Mouse (Mus musculus): ENCODE measurements at regions not wholly inside any gene's neighbourhood (a gene's known extent, or its start where the extent isn't known, plus 50 kb on each side); places are given as distances from the start of the nearest gene placed in this dataset.
"Not testable (repeated sequence)": the region's sequence is repeated elsewhere in the genome, so short reads cannot be mapped to it uniquely, and the experiment has no call there.

- H3K4me3 ChIP-seq (ENCODE audit: insufficient read depth, low read length) = no peak overlapping the region
- TF ChIP-seq CTCF (IDR thresholded peaks at IDR 0.05; ENCODE audit: low read depth, low read length) (no peak), POLR2A (IDR thresholded peaks at IDR 0.05; ENCODE audit: borderline replicate concordance, low read depth, low read length) (no peak)
- H3K27ac ChIP-seq (ENCODE audit: insufficient read depth, low read depth, low read length) = no peak overlapping the region
- no peaks in the 10 kb centered on the region for H3K4me1 ChIP-seq (ENCODE audit: control insufficient read depth, insufficient read depth, low read length)
These were observed 223.6 kb upstream of the Egfl6 start for GRCm38 (mm10) chrX:166809165-166809564.

- Histone ChIP-seq H3K4me3 (ENCODE audit: insufficient read depth, low read length) (no peak overlapping the region), H3K27ac (ENCODE audit: insufficient read depth, low read depth, low read length) (no peak overlapping the region)
- TF ChIP-seq POLR2A (IDR thresholded peaks at IDR 0.05; ENCODE audit: borderline replicate concordance, low read depth, low read length) = no peak
- TF ChIP-seq CTCF (IDR thresholded peaks at IDR 0.05; ENCODE audit: low read depth, low read length) = no peak
These were observed 222.7 kb upstream of the Egfl6 start for GRCm38 (mm10) chrX:166808207-166808606.

GRCm38 (mm10) chrX:166805957-166806356 lies 220.4 kb upstream of the Egfl6 start:
- no peak overlapping the region for H3K27ac ChIP-seq (ENCODE audit: insufficient read depth, low read depth, low read length)

More at GRCm38 (mm10) chrX:166808207-166808606, 222.7 kb upstream of the Egfl6 start:
- no peaks in the 10 kb centered on the region for H3K4me1 ChIP-seq (ENCODE audit: control insufficient read depth, insufficient read depth, low read length)

GRCm38 (mm10) chrX:166805480-166805879 lies 220.0 kb upstream of the Egfl6 start:
- H3K4me3 ChIP-seq (ENCODE audit: insufficient read depth, low read length) = no peak overlapping the region
- H3K4me1 ChIP-seq (ENCODE audit: control insufficient read depth, insufficient read depth, low read length) = no peaks in the 10 kb centered on the region
- no peak for TF ChIP-seq POLR2A (IDR thresholded peaks at IDR 0.05; ENCODE audit: borderline replicate concordance, low read depth, low read length)
- TF ChIP-seq CTCF (IDR thresholded peaks at IDR 0.05; ENCODE audit: low read depth, low read length) = no peak
- no peak overlapping the region for H3K27ac ChIP-seq (ENCODE audit: insufficient read depth, low read depth, low read length)

More at GRCm38 (mm10) chrX:166805957-166806356, 220.4 kb upstream of the Egfl6 start:
- no peaks in the 10 kb centered on the region for H3K4me1 ChIP-seq (ENCODE audit: control insufficient read depth, insufficient read depth, low read length)
- TF ChIP-seq CTCF (IDR thresholded peaks at IDR 0.05; ENCODE audit: low read depth, low read length) (no peak), POLR2A (IDR thresholded peaks at IDR 0.05; ENCODE audit: borderline replicate concordance, low read depth, low read length) (no peak)
- H3K4me3 ChIP-seq (ENCODE audit: insufficient read depth, low read length) = no peak overlapping the region

- no peaks in the 10 kb centered on the region for H3K4me1 ChIP-seq (ENCODE audit: control insufficient read depth, insufficient read depth, low read length)
- no peak overlapping the region for H3K27ac ChIP-seq (ENCODE audit: insufficient read depth, low read depth, low read length)
- H3K4me3 ChIP-seq (ENCODE audit: insufficient read depth, low read length) = no peak overlapping the region
- no peak for TF ChIP-seq CTCF (IDR thresholded peaks at IDR 0.05; ENCODE audit: low read depth, low read length)
- no peak for TF ChIP-seq POLR2A (IDR thresholded peaks at IDR 0.05; ENCODE audit: borderline replicate concordance, low read depth, low read length)
These were observed 217.7 kb upstream of the Egfl6 start for GRCm38 (mm10) chrX:166803246-166803645.

GRCm38 (mm10) chrX:166801017-166801416 lies 215.5 kb upstream of the Egfl6 start:
- TF ChIP-seq POLR2A (IDR thresholded peaks at IDR 0.05; ENCODE audit: borderline replicate concordance, low read depth, low read length) = no peak
- no peak for TF ChIP-seq CTCF (IDR thresholded peaks at IDR 0.05; ENCODE audit: low read depth, low read length)
- Histone ChIP-seq H3K4me1 (ENCODE audit: control insufficient read depth, insufficient read depth, low read length) (no peaks in the 10 kb centered on the region), H3K4me3 (ENCODE audit: insufficient read depth, low read length) (no peak overlapping the region), H3K27ac (ENCODE audit: insufficient read depth, low read depth, low read length) (no peak overlapping the region)

- no peak for TF ChIP-seq CTCF (IDR thresholded peaks at IDR 0.05; ENCODE audit: low read depth, low read length)
- no peak for TF ChIP-seq POLR2A (IDR thresholded peaks at IDR 0.05; ENCODE audit: borderline replicate concordance, low read depth, low read length)
- H3K4me1 ChIP-seq (ENCODE audit: control insufficient read depth, insufficient read depth, low read length) = no peaks in the 10 kb centered on the region
- no peak overlapping the region for H3K4me3 ChIP-seq (ENCODE audit: insufficient read depth, low read length)
- H3K27ac ChIP-seq (ENCODE audit: insufficient read depth, low read depth, low read length) = no peak overlapping the region
These were observed 210.1 kb upstream of the Egfl6 start for GRCm38 (mm10) chrX:166795651-166796050.

GRCm38 (mm10) chrX:166789031-166789430 lies 203.5 kb upstream of the Egfl6 start:
- TF ChIP-seq CTCF (IDR thresholded peaks at IDR 0.05; ENCODE audit: low read depth, low read length) = no peak
- TF ChIP-seq POLR2A (IDR thresholded peaks at IDR 0.05; ENCODE audit: borderline replicate concordance, low read depth, low read length) = no peak
- Histone ChIP-seq H3K27ac (ENCODE audit: insufficient read depth, low read depth, low read length) (peak overlapping the region; percentile 45; the same call in 1 of the 2 replicates), H3K4me3 (ENCODE audit: insufficient read depth, low read length) (no peak overlapping the region)

GRCm38 (mm10) chrX:166787137-166787536 lies 201.6 kb upstream of the Egfl6 start:
- H3K4me3 ChIP-seq (ENCODE audit: insufficient read depth, low read length) = not testable (repeated sequence)

More at GRCm38 (mm10) chrX:166789031-166789430, 203.5 kb upstream of the Egfl6 start:
- H3K4me1 ChIP-seq (ENCODE audit: control insufficient read depth, insufficient read depth, low read length) = peaks cover 4% of the 10 kb centered on the region; the same call in 1 of the 2 replicates

GRCm38 (mm10) chrX:166785615-166786014 lies 200.1 kb upstream of the Egfl6 start:
- Histone ChIP-seq H3K4me3 (ENCODE audit: insufficient read depth, low read length) (no peak overlapping the region), H3K27ac (ENCODE audit: insufficient read depth, low read depth, low read length) (no peak overlapping the region), H3K4me1 (ENCODE audit: control insufficient read depth, insufficient read depth, low read length) (peaks cover 4% of the 10 kb centered on the region; the same call in 1 of the 2 replicates)
- no peak for TF ChIP-seq CTCF (IDR thresholded peaks at IDR 0.05; ENCODE audit: low read depth, low read length)

More at GRCm38 (mm10) chrX:166787137-166787536, 201.6 kb upstream of the Egfl6 start:
- H3K27ac ChIP-seq (ENCODE audit: insufficient read depth, low read depth, low read length); H3K4me1 ChIP-seq (ENCODE audit: control insufficient read depth, insufficient read depth, low read length): not testable (repeated sequence)

GRCm38 (mm10) chrX:166783377-166783776 lies 197.9 kb upstream of the Egfl6 start:
- Histone ChIP-seq H3K27ac (ENCODE audit: insufficient read depth, low read depth, low read length) (no peak overlapping the region), H3K4me3 (ENCODE audit: insufficient read depth, low read length) (no peak overlapping the region), H3K4me1 (ENCODE audit: control insufficient read depth, insufficient read depth, low read length) (no peaks in the 10 kb centered on the region)
- TF ChIP-seq CTCF (IDR thresholded peaks at IDR 0.05; ENCODE audit: low read depth, low read length) = no peak
- no peak for TF ChIP-seq POLR2A (IDR thresholded peaks at IDR 0.05; ENCODE audit: borderline replicate concordance, low read depth, low read length)
